Mouse (Mus musculus) ovary, postnatal 36 days (tissue): ENCODE data around the gene Insl3.
"Not testable (repeated sequence)": the region's sequence is repeated elsewhere in the genome, so short reads cannot be mapped to it uniquely, and the experiment has no call there.

Source experiments
- DNase-seq: peaks from one replicate; pipeline ENCODE4 v3.0.0; 2022; ENCODE audit warnings: low spot score, mixed read lengths

The Insl3 gene

GRCm38 (mm10) chr8:71677555-71677954 is 11.5 kb upstream of the Insl3 start:
- no peak for DNase-seq

GRCm38 (mm10) chr8:71678216-71678615 is 10.8 kb upstream of the Insl3 start:
- no peak for DNase-seq

- DNase-seq, result no peak
These were observed 9.9 kb upstream of the Insl3 start for GRCm38 (mm10) chr8:71679116-71679515.

- no peak for DNase-seq
These were observed 9.4 kb upstream of the Insl3 start for GRCm38 (mm10) chr8:71679550-71680168.

- no peak for DNase-seq
These were observed 8.5 kb upstream of the Insl3 start for GRCm38 (mm10) chr8:71680471-71680870.

- no peak for DNase-seq
These were observed 7.6 kb upstream of the Insl3 start for GRCm38 (mm10) chr8:71681369-71681915.

GRCm38 (mm10) chr8:71682832-71683231 is 6.2 kb upstream of the Insl3 start:
- DNase-seq, result no peak

GRCm38 (mm10) chr8:71684701-71685100 is 4.3 kb upstream of the Insl3 start:
- DNase-seq, result no peak

- DNase-seq, result no peak
These were observed 3.4 kb upstream of the Insl3 start for GRCm38 (mm10) chr8:71685573-71685972.

GRCm38 (mm10) chr8:71686143-71686734 is 2.8 kb upstream of the Insl3 start:
- no peak for DNase-seq

- DNase-seq, result no peak
These were observed 1.4 kb upstream of the Insl3 start for GRCm38 (mm10) chr8:71687616-71688015.

GRCm38 (mm10) chr8:71692509-71692908 is 3.5 kb downstream of the Insl3 start:
- DNase-seq, result no peak

- no peak for DNase-seq
These were observed 4.4 kb downstream of the Insl3 start for GRCm38 (mm10) chr8:71693166-71694041.

GRCm38 (mm10) chr8:71695456-71695855 is 6.4 kb downstream of the Insl3 start:
- not testable (repeated sequence) for DNase-seq

GRCm38 (mm10) chr8:71700493-71701269 is 11.7 kb downstream of the Insl3 start:
- no peak for DNase-seq

- no peak for DNase-seq
These were observed 12.5 kb downstream of the Insl3 start, which contains the start of gene B3gnt3 for GRCm38 (mm10) chr8:71701414-71702086. B3gnt3 (minus strand) TSS chr8:71701789.

GRCm38 (mm10) chr8:71702087-71702432 is 13.0 kb downstream of the Insl3 start:
- no peak for DNase-seq

- no peak for DNase-seq
These were observed 13.9 kb downstream of the Insl3 start for GRCm38 (mm10) chr8:71702923-71703322.

GRCm38 (mm10) chr8:71703400-71703799 is 14.4 kb downstream of the Insl3 start:
- DNase-seq, result not testable (repeated sequence)

- DNase-seq, result peak; percentile 38
These were observed 18.9 kb downstream of the Insl3 start for GRCm38 (mm10) chr8:71707874-71708273.

GRCm38 (mm10) chr8:71709134-71709799 is 20.3 kb downstream of the Insl3 start:
- DNase-seq, result no peak
